Mouse (Mus musculus) kidney, postnatal 4 days (tissue): Measurements from ENCODE around the gene Otulin.
A peak's percentile ranks its signal among the peaks of the same experiment; 100 is the strongest.

Experiments
- DNase-seq, 2 experiments: peaks; one replicate each; pipeline ENCODE4 v3.0.0; 2021; ENCODE audit warnings: mixed read lengths in 2 of 2

Otulin gene

GRCm38 (mm10) chr15:27630601-27631383 lies at the start of gene Otulin:
Otulin (minus strand) TSS chr15:27630693.
- peak; percentile 100 for DNase-seq

GRCm38 (mm10) chr15:27678511-27678910 lies 48.0 kb upstream of the Otulin start:
- DNase-seq = no peak

GRCm38 (mm10) chr15:27677801-27678200 lies 47.3 kb upstream of the Otulin start:
- DNase-seq = no peak

DNA sequence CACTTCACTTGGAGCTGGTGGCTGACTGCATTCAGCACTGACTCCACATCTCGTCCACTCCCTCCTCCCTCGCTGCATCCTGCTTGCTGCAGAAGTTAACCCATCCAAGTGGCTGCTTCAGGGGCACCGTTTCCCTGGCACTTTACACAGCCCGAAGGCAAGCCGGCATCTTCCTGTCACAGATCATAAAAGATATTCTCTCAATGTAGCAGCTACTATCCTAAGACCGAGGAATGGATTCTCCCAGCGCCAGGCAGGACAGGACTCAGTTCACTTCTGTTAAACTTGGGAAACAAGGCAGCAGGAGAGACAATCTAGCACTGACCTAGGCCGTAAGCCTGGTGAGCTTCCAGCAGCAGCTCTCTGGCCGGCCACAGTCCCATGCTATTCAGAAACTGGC lies 45.7 kb upstream of the Otulin start:
- peak in 1 of 2 experiments; percentile 17 for DNase-seq

DNA sequence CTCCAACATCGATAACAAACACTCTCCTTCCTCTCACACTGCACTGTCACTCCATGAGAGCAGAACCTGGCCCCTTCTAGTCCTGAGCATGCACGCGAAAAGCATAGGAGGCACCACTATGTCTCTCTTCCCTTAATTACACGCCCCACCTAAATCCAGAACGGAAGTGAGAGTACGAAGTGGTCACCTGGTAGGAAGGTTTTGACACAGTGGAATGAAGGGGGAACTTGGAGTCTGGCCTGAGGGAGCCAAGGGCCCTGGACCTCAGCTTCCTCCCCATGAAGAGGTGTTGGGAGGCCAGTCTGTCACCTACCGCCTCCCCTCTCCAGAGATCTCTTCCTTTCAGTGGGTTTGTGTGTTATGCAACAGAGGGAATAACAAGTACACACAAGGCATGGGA lies 44.6 kb upstream of the Otulin start:
- no peak for DNase-seq

- no peak for DNase-seq
Measured at GRCm38 (mm10) chr15:27674041-27674440, 43.5 kb upstream of the Otulin start.

GRCm38 (mm10) chr15:27673151-27673550 lies 42.7 kb upstream of the Otulin start:
- no peak for DNase-seq

GRCm38 (mm10) chr15:27672259-27672658 lies 41.8 kb upstream of the Otulin start:
- DNase-seq = no peak

- DNase-seq = no peak
Measured at GRCm38 (mm10) chr15:27671612-27672245, 41.2 kb upstream of the Otulin start.

GRCm38 (mm10) chr15:27670708-27671107 lies 40.2 kb upstream of the Otulin start:
- DNase-seq = no peak

DNA sequence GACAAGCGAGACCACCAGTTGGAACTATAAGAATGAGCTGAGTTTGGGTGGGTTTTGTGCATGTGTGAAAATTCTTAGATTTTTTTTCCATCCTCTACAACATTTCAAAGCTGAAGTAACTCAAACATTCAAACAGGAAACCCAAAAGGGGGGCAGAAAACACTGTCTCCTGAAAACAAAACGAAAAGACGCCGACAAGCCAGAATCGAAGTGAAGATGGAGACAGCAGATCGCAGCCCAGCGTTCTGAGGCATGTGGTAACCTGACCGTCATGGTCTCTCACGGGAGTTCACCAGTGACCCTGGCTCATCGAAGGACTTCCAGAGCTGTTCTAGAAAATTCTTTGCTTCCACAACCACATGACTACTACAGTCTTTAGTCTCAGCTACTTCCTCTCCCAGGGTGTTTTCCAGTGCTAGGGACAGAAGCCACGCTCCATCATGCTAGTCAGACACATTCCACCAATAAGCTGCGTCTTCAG lies 39.5 kb upstream of the Otulin start:
- no peak for DNase-seq

DNA sequence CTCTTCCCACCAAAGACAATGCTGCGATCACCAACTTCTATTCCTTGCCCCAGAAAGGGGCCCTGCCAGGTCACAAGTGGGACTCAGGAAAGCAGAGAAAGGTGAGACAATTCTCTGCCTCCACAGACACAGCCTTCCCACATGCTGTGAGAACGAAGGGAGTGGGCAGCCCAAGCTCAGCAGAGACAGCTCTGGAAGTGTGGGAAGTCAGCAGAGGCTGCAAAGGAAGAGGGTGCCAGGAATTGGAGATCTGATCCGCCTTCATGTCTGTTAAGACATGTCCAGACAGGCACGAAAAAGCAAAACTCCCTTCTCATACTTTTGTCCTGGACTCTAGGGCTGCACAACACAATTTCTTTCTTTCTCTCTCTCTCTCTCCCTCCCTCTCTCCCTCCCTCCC lies 38.8 kb upstream of the Otulin start:
- DNase-seq = no peak

- DNase-seq = no peak
Measured at GRCm38 (mm10) chr15:27668557-27668956, 38.1 kb upstream of the Otulin start.

GRCm38 (mm10) chr15:27668001-27668461 lies 37.5 kb upstream of the Otulin start:
- no peak for DNase-seq

DNA sequence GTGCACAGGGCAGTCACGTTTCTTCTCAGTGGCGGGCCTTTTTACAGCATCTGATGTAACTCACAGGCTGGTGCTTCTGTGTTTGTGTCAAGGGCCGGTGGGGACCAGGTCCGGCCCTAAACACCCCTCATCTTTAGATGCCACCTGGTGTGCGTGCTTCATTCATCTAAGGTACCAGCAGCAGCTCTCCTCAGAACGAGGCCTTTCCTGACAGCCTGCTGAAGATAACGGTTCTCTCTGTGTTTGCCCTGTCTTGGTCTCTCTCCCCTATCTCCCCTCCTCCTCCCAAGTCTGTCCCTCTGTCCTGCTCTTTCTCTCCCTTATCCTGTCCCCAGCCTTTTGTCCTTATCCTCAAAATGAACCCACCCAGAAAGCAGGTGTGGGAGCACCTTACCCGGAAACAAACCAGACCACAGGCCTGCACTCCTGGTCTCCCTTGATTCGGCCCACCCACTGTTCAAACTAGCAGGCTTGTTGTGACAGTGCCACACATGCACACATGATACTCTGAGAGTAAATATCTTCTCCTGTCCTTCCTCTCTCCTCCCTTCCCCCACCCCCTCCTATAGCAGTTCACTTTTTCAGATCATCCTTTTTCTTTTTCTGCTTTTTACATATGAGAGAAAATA lies 36.5 kb upstream of the Otulin start:
- DNase-seq = no peak

- DNase-seq = peak; percentile 48 to 64
Measured at GRCm38 (mm10) chr15:27665392-27665911, 35.0 kb upstream of the Otulin start.

GRCm38 (mm10) chr15:27664126-27664525 lies 33.6 kb upstream of the Otulin start:
- no peak for DNase-seq

DNA sequence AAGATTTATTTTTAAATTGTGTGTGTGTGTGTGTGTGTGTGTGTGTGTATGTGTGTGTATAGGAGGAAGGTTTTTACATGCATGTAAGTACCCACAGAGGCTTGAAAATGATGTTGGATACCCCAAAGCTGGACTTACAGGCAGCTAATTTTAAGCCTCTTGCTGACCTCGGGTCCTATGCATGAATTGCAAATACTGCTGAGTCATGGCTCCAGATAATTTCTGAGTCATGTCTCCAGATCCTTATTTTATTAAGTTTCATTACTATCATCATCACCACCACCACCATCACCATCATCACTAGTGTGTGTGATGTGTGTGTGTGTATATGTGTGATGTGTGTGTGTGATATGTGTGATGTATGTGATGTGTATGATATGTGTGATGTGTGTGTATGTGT lies 32.2 kb upstream of the Otulin start:
- no peak for DNase-seq

- DNase-seq = no peak
Measured at GRCm38 (mm10) chr15:27661696-27662095, 31.2 kb upstream of the Otulin start.

DNA sequence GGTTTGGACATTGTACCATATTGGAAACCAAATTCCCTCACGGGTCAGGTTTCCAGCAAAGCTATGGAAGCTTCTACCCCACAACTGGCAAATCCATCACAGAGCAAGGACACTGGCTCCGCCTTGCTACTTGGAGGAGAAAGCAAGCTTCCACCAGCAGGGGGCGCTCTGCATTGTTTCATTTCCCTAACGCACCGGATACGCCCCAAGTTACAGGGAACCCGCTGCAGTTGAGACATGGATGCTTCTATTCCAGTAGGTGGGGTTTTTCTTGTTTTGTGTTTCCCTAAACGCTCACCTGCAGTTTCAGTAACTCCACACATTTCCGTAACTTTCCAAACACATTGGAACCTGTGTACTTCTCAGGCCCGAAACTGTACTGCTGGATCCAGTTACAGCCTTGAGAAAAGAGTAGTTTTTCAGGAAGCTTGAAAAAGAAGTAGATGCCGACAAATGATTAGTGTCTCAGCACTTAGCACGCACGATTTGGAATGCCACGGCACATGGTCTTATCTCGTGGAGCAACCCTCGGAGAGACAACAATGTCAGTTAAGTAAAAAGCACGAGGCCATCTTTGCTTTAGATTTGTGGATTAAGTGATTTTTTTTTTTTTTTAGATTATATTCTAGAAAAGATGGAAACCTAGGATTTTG lies 29.2 kb upstream of the Otulin start:
- DNase-seq = peak; percentile 95

DNA sequence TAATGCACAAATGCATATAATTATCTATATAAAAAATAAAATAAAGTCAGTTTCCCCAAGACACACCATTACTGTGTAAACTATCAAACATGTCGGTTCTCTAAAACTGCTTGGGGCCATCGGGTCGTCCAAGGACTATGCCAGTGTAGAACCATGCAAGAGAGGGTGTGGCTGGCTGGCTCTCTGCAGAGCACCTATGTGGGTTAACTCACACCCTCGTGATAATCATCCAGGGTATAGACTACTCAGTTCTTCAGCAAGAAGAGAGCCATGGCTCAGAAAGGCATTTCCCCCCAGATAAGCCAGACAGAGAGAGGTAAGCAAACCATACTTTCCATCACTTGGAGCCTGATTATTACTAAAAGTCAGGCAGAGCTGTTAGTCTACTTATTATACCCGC lies 28.6 kb upstream of the Otulin start:
- no peak for DNase-seq

GRCm38 (mm10) chr15:27658356-27658755 lies 27.9 kb upstream of the Otulin start:
- DNase-seq = no peak

DNA sequence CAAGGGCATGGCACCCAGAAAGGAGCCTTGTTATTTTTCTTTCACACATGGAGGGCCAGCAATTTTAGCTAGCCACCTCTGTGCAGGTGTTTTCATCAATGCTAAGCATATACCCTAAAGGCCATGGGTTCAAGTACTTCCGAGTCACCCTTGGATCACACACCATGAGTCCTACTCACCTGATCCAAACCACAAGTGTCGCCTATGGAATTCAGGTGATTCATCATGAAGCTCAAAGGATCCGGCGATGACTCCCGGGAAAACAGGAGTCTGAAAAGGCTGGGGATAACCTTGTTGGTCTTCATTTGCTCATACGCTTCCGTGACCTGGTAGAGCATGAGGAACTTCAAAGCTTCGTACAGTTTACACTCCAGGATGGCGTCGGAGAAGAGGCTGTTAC lies 27.4 kb upstream of the Otulin start:
- DNase-seq = no peak
